Mouse (Mus musculus): ENCODE measurements around the gene N4bp2l2.

Gene N4bp2l2

DNA sequence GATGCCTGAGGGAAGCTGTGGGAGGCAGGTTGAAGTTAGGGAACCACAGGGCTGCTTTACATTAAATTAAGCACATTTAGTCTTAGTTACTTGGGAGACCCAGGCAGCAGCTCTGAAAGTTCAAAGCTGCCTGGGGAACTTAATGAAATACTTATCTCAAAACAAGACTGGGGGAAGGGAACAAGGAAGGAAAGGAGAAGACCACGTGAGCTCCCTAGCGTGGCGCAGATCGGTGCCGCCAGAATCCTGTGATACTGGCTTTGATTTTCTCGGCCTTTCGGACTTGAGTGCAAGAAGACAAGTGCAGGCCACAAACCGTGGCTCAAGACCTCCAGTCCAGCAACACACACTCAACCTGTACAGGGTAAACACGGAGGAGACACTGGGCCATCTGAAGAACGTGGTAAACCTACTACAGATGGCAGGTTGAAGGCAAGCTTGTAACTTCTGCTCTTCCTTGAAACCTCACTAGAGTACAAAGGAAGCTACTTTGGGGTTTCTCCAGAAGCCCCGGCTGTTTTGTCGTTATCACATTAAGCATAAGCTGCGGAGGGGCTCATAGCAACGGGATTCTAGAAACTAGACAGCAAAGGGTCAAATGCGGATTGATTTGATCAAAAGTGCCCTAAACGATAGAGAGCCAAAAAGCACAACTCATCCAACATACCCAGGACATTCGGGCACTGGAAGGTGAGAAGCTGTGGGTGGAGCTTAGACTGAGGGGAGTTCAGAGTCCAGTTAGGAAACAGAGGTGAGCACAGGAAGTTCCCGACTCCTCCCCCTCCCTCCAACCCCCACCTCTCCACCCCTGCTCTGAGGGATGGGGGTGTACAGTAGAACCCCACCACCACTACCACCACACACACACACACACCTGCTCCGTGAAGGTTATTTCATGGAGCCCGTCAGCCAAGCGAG lies 67.5 kb downstream of the N4bp2l2 start:
- no peak for DNase-seq (ENCODE audit: low spot score in 2 of 2)

DNA sequence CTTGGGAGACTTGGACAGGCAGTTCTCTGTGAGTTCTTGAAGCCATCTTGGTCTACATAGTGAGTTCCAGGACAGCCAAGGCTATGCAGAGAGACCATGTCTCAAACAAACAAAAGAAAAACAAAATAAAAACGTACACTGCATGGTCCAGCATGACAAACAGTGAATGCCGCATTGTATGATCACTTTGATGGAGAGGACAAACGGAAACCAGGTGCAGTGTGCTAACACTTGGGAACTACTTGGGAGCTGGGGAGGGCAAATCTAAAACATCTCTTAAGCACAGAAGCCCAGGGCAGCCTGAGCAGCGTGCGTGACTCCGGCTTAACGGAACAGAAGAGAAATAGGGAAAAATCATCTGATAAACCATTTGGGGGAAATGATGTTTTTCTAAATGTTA lies 68.9 kb downstream of the N4bp2l2 start, which contains the start of gene N4bp2l1:
Gene N4bp2l1 (minus strand): TSS at position 101 of the 400 bp plus-strand sequence.
- DNase-seq (ENCODE audit: low spot score in 2 of 2), result no peak

- DNase-seq (ENCODE audit: low spot score in 2 of 2), result peak in 1 of 2 experiments; percentile 54
Observed at GRCm38 (mm10) chr5:150595366-150596016, 70.5 kb downstream of the N4bp2l2 start.

DNA sequence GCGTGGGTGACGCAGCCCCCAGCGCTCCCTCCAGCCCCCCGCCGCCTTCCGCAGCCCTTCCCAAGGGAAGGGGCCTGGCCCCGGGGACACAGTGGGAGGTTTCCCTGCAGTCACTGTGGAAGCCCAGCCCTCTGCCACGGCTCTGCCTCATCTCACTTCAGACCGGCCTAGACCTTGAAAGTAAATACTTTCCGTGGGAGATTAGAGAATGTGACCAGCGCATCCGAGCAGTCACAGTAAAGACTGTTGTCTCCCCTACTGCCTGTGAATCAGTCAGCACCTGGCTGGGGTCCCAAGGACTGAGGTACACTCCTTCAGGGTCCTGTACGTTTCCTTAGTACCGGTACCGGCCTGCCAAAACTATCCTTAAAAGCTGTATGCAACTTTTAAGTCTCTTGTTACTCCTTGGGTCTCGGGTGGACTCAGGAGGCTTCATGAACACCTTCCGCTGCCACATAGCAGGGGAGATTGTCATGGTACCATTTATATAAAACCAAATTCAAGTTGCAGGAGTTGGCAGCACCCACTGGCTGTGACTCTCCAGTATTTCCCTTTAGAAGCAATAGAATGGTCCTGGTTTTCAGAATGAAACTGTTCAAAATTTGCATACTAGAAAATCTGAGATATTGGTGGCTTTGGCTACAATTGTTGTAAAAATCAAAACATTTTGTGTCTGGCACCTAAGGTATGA lies 71.2 kb downstream of the N4bp2l2 start:
- DNase-seq (ENCODE audit: low spot score in 2 of 2), result peak in 1 of 2 experiments; percentile 50

- peak; percentile 64 to 72 for DNase-seq (ENCODE audit: low spot score in 2 of 2)
Observed at GRCm38 (mm10) chr5:150593756-150594648, 72.0 kb downstream of the N4bp2l2 start.

DNA sequence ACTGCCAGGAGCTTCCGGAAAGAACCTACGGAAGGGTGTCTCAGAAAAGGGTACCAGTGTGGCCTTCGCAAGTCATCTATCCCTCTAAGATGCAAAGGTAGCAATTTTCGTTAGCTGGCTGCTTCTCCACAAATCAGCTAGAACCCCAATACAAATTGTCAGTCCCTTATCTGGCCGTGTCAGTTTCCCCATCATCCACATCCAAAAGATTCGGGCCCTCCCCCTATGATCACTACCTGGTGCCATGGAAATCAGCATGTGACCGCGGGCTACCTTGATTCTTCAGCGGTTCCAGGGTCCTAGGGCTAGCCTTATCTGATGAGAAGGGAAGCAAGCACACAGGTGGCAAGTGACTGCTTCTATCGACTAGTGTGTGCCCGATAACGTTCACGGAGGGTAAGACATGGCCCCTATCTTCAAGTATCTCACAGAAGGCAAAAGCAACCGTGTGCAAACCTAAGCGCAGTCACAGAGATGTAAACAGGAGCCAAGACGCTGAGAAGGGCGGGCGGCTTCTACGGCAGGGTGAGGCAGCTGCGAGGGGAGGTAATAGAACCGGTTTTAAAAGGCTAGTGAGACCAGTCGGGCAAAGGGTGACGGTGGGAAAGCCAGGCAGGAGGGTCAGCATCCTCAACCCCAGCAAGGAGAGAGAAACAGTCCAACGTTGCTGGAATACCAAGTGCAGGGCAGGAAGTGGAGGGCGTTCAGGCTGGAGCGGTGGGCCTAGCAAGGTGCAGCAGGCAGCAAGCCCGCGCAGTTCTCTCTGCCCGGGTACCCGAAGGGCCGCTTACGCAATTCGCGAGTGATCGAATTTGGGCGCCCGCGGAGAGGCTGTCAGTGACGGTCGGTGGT lies 72.9 kb downstream of the N4bp2l2 start:
- DNase-seq (ENCODE audit: low spot score in 2 of 2), result peak; percentile 68 to 69

GRCm38 (mm10) chr5:150592186-150592903 lies 73.6 kb downstream of the N4bp2l2 start:
- DNase-seq (ENCODE audit: low spot score in 2 of 2), result no peak

- DNase-seq (ENCODE audit: low spot score in 2 of 2), result no peak
Observed at GRCm38 (mm10) chr5:150589945-150590344, 76.0 kb downstream of the N4bp2l2 start.

- DNase-seq (ENCODE audit: low spot score in 2 of 2), result no peak
Observed at GRCm38 (mm10) chr5:150584337-150584729, 81.7 kb downstream of the N4bp2l2 start.

- DNase-seq (ENCODE audit: low spot score in 2 of 2), result no peak
Observed at GRCm38 (mm10) chr5:150583622-150584336, 82.2 kb downstream of the N4bp2l2 start.

DNA sequence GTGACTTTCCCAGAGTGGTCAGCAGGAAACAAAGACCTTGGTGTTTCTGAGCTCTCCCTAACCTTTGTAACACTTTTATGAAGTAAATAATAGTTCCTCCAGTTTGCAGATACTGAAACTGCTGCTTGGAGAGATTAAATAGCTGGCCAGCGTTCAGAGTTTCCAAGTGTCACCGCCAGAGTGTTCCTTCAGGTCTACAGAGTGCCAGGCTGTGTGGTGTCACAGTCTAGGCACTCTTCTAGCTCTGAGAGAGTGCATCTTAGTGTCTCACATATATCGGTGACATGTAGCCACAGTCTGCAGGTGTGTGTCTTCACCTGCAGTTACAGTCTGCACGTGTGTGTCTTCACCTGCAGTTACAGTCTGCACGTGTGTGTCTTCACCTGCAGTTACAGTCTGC lies 82.8 kb downstream of the N4bp2l2 start:
- no peak for DNase-seq (ENCODE audit: low spot score in 2 of 2)

DNA sequence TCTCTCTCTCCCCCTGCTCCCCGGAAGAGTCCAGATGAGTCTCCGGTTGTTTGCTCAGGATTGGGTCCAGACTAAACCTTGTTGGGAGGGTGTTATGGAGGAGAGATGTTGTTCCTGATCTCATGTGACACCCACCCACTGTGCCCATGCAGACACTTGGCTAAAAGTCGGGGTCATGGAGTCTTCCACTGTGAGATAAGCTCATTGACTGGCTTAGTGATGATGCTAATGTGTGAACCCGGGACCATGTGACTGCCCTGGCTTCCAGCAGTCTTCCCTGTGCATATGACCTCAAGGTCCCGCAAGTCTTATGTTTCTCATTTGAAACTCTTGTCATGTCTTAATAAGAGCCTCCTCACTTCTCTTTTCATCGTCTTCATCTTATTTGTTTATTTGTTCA lies 84.8 kb downstream of the N4bp2l2 start:
- no peak for DNase-seq (ENCODE audit: low spot score in 2 of 2)

- no peak for DNase-seq (ENCODE audit: low spot score in 2 of 2)
Observed at GRCm38 (mm10) chr5:150578613-150579171, 87.3 kb downstream of the N4bp2l2 start.

- DNase-seq (ENCODE audit: low spot score in 2 of 2), result no peak
Observed at GRCm38 (mm10) chr5:150576832-150577231, 89.2 kb downstream of the N4bp2l2 start.

DNA sequence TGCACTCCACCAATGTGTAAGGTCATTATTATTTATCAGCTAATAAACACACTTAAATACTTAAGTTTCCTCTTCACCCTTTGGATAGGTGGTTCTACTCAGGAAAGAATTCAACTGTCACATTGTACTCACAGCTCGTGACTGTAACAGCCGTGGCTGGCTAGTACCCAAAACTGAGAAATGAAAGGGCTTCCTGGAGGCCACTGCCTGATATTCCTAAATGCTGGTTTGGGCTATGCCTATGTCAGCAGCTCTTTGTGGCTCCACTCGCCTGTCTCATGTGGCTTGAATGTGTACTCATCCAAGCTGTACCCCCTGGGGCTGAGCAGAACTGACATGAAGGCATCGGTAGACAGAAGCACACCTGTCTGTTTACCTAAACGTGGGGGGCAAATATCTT lies 91.1 kb downstream of the N4bp2l2 start:
- DNase-seq (ENCODE audit: low spot score in 2 of 2), result no peak

DNA sequence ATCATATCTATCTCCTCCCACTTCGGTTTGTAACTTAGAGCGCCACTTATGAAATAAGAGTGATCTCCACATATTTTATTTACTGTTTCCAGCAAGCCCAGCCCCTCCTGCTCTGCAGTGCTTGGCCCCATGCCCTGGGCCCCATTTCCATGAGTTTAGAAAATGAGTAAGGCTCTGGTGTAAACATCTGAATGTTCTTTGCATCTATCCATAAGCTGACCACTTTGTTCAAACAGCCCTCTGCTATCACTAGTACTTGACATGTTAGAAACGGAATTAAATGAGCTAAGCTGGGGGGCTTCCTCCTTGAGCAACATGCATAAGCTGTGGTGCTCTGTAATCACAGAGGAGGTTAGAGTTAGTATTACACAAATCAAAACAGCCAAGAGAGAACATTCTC lies 91.6 kb downstream of the N4bp2l2 start:
- no peak for DNase-seq (ENCODE audit: low spot score in 2 of 2)

DNA sequence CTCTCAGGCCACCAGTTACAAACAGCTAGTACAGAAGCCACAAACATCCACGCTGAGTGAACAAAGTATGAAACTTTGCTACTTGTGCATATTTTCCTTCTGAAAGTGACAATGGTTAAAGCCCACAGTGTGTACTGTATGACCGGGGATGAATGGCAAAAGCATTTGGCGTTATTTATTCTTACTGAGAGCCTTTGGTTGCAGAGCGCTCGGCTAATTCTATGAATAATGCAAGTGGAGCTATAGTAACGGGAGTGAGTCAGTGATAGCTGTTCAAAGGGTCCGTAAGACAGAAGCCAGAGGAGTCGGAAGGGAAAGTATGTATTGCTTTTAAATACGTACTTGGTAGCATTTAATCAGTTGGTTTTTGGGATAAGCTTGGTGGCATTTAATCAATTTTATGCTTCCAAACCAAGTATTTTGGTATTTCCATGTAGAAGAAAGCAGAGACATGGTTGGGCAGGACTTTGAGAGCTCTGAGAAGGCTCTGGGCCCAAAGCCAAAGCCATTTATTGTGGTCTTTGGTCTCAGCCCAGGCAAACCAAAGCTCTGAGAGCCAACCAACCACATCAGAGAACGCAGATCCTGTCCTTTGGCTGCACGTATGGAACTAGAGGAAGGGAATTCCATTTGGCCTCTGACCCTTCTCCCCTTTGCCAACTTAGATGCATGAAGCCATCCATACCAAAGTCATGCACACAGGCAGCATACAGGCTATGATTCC lies 95.3 kb downstream of the N4bp2l2 start:
- DNase-seq (ENCODE audit: low spot score in 2 of 2), result no peak

- no peak for DNase-seq (ENCODE audit: low spot score in 2 of 2)
Observed at GRCm38 (mm10) chr5:150566971-150567370, 99.0 kb downstream of the N4bp2l2 start.

Measured in spleen, postnatal 10 days (tissue).